Mouse (Mus musculus) MEL (cell line): Measurements from ENCODE around the gene Cluh. TPM values are rescaled to one million over a fixed set of nuclear protein-coding genes. Genes with fewer than 3 reads are reported as not detected.

Source experiments
- DNase-seq: peaks from one replicate; pipeline ENCODE4 v3.0.0; 2011; ENCODE audit warnings: low read depth, low spot score
- H3K27ac ChIP-seq: 2 replicates; pipeline ENCODE4 v1.5.1; 2012; ENCODE audit warnings: low read depth, mild to moderate bottlenecking, control low read depth, low read length, moderate library complexity; ENCODE audit not compliant: control insufficient read depth
- H3K27me3 ChIP-seq, 2 experiments: fragments of 150-350 bp in 1 of 2; sonication (generic) in 1 of 2; 2 replicates each; pipeline ENCODE4 v1.6.1; 2012; ENCODE audit warnings: low read length in 2 of 2, mild to moderate bottlenecking in 2 of 2, improper control_type of control experiment in 1 of 2, moderate library complexity in 1 of 2; ENCODE audit not compliant: insufficient read depth in 2 of 2, control insufficient read depth in 1 of 2
- H3K36me3 ChIP-seq, 2 experiments: 2 replicates each; pipeline ENCODE4 v1.6.1; 2012 to 2014; ENCODE audit warnings: low read length in 2 of 2, improper control_type of control experiment in 1 of 2, inconsistent platforms in 1 of 2, mild to moderate bottlenecking in 1 of 2; ENCODE audit not compliant: insufficient read depth in 2 of 2, control insufficient read depth in 1 of 2
- H3K4me1 ChIP-seq, 2 experiments: fragments of 150-350 bp in 1 of 2; sonication (generic) in 1 of 2; 2 replicates each; pipeline ENCODE4 v1.6.1; 2012; ENCODE audit warnings: low read length in 2 of 2, improper control_type of control experiment in 1 of 2, mild to moderate bottlenecking in 1 of 2; ENCODE audit not compliant: insufficient read depth in 2 of 2, control insufficient read depth in 1 of 2
- H3K4me3 ChIP-seq, 2 experiments: fragments of 150-350 bp in 1 of 2; sonication (generic) in 1 of 2; 2 replicates each; pipeline ENCODE4 v1.5.1; 2012; ENCODE audit warnings: low read depth in 2 of 2, low read length in 2 of 2, mild to moderate bottlenecking in 2 of 2, moderate library complexity in 2 of 2, control low read depth in 1 of 2, improper control_type of control experiment in 1 of 2; ENCODE audit not compliant: control insufficient read depth in 1 of 2, insufficient read depth in 1 of 2
- H3K79me2 ChIP-seq: 2 replicates; pipeline ENCODE4 v1.6.1; 2012; ENCODE audit warnings: mild to moderate bottlenecking, low read length, moderate library complexity; ENCODE audit not compliant: control insufficient read depth, poor library complexity, insufficient read depth
- H3K9ac ChIP-seq: 2 replicates; pipeline ENCODE4 v1.6.1; 2012; ENCODE audit warnings: low read depth, mild to moderate bottlenecking, control low read depth, low read length, moderate library complexity; ENCODE audit not compliant: control insufficient read depth, poor library complexity, severe bottlenecking
- H3K9me3 ChIP-seq: fragments of 150-350 bp; sonication (generic); replicated peaks from 2 replicates; pipeline ENCODE4 v1.6.1; 2012; ENCODE audit warnings: mild to moderate bottlenecking, low read length, improper control_type of control experiment, moderate library complexity; ENCODE audit not compliant: insufficient read depth
- CHD1 ChIP-seq: IDR thresholded peaks from 2 replicates; pipeline ENCODE4 v1.6.1; 2012; ENCODE audit warnings: low read depth, mild to moderate bottlenecking, inconsistent platforms, low read length, improper control_type of control experiment
- CHD2 ChIP-seq: IDR thresholded peaks from 2 replicates; pipeline ENCODE4 v1.6.1; 2011; ENCODE audit warnings: low read length, improper control_type of control experiment
- CTCF ChIP-seq, 3 experiments: IDR thresholded peaks in 2 of 3; conservative IDR thresholded peaks in 1 of 3; 2 replicates each; pipeline ENCODE4 v1.5.1; 2011 to 2012; ENCODE audit warnings: low read length in 3 of 3, low read depth in 2 of 3, mild to moderate bottlenecking in 2 of 3, improper control_type of control experiment in 1 of 3, inconsistent platforms in 1 of 3, mixed read lengths in 1 of 3, moderate library complexity in 1 of 3; ENCODE audit not compliant: control insufficient read depth in 1 of 3, insufficient read depth in 1 of 3, poor library complexity in 1 of 3, severe bottlenecking in 1 of 3
- EP300 ChIP-seq, 2 experiments: IDR thresholded peaks; 2 replicates each; pipeline ENCODE4 v1.6.1; 2011; ENCODE audit warnings: improper control_type of control experiment in 2 of 2, low read length in 2 of 2, low read depth in 1 of 2, mild to moderate bottlenecking in 1 of 2
- ETS1 ChIP-seq: IDR thresholded peaks from 2 replicates; pipeline ENCODE4 v1.6.1; 2012; ENCODE audit warnings: low read depth, mild to moderate bottlenecking, inconsistent platforms, low read length, improper control_type of control experiment, moderate library complexity
- MAFK ChIP-seq: IDR thresholded peaks from 2 replicates; pipeline ENCODE4 v1.6.1; 2011; ENCODE audit warnings: low read depth, mild to moderate bottlenecking, low read length, improper control_type of control experiment, borderline replicate concordance
- MAX ChIP-seq: IDR thresholded peaks from 2 replicates; pipeline ENCODE4 v1.6.1; 2011; ENCODE audit warnings: low read length, improper control_type of control experiment
- MXI1 ChIP-seq: IDR thresholded peaks from 2 replicates; pipeline ENCODE4 v1.6.1; 2011; ENCODE audit warnings: mild to moderate bottlenecking, low read depth, low read length, improper control_type of control experiment
- NELFE ChIP-seq: IDR thresholded peaks from 2 replicates; pipeline ENCODE4 v1.6.1; 2011; ENCODE audit warnings: low read depth, low read length, improper control_type of control experiment
- NRF1 ChIP-seq: IDR thresholded peaks from 2 replicates; pipeline ENCODE4 v1.6.1; 2014; ENCODE audit warnings: low read depth, mild to moderate bottlenecking, inconsistent platforms, low read length, improper control_type of control experiment, moderate library complexity; ENCODE audit not compliant: poor library complexity, insufficient read depth, severe bottlenecking
- SMC3 ChIP-seq: IDR thresholded peaks from 2 replicates; pipeline ENCODE4 v1.6.1; 2011; ENCODE audit warnings: low read depth, low read length, improper control_type of control experiment
- TAL1 ChIP-seq: IDR thresholded peaks from 2 replicates; pipeline ENCODE4 v1.6.1; 2012; ENCODE audit warnings: mild to moderate bottlenecking, inconsistent platforms, low read length, moderate library complexity, mixed read lengths
- USF1 ChIP-seq: IDR thresholded peaks from 2 replicates; pipeline ENCODE4 v1.6.1; 2014; ENCODE audit warnings: low read depth, mild to moderate bottlenecking, inconsistent platforms, low read length, improper control_type of control experiment, moderate library complexity
- USF2 ChIP-seq, 2 experiments: IDR thresholded peaks; 2 replicates each; pipeline ENCODE4 v1.6.1; 2011 to 2012; ENCODE audit warnings: improper control_type of control experiment in 2 of 2, low read length in 2 of 2, borderline replicate concordance in 1 of 2, inconsistent platforms in 1 of 2, low read depth in 1 of 2, mild to moderate bottlenecking in 1 of 2; ENCODE audit not compliant: insufficient read depth in 1 of 2
- ZKSCAN1 ChIP-seq: IDR thresholded peaks from 2 replicates; pipeline ENCODE4 v1.6.1; 2012; ENCODE audit warnings: low read depth, mild to moderate bottlenecking, inconsistent platforms, low read length, improper control_type of control experiment, moderate library complexity
- ZMIZ1 ChIP-seq: IDR thresholded peaks from 2 replicates; pipeline ENCODE4 v1.6.1; 2012; ENCODE audit warnings: low read depth, mild to moderate bottlenecking, inconsistent platforms, low read length, improper control_type of control experiment, moderate library complexity
- polyA plus RNA-seq, 2 experiments: library from polyadenylated mRNA; stranded (reverse) in 1 of 2; unstranded in 1 of 2; fragments of >175 nt in 1 of 2; fragments of >200 nt in 1 of 2; gene quantifications; 2 replicates each; pipeline versions ENCODE4 v1.2.1 to v1.2.4; 2012; ENCODE audit warnings: low replicate concordance in 2 of 2, low read depth in 1 of 2; ENCODE audit not compliant: insufficient read length in 2 of 2, insufficient read depth in 1 of 2, missing spikeins in 1 of 2
- total RNA-seq: library from RNA; depleted of rRNA; stranded (reverse); fragments of 300-350 nt; gene quantifications from 2 replicates; pipeline ENCODE4 v1.2.3, GENCODE M21; 2012

Gene Cluh
- total and polyA plus RNA-seq, 3 experiments = 53.8 to 135 (median 115) TPM

GRCm38 (mm10) chr11:74627481-74627880 lies 21.8 kb upstream of the Cluh start:
- no peaks in the 10 kb centered on the region for H3K79me2 ChIP-seq
- no peaks in the 10 kb centered on the region for H3K27me3 ChIP-seq
- H3K36me3 ChIP-seq = peaks cover 0 to 8% of the 10 kb centered on the region in 2 experiments; a peak in 2 of 4 replicates
- TF ChIP-seq TAL1 = no peak
- no peak for TF ChIP-seq CHD2
- no peak for TF ChIP-seq MAFK
- TF ChIP-seq ZMIZ1 = no peak
- TF ChIP-seq ZKSCAN1 = no peak
- no peak for TF ChIP-seq CHD1
- TF ChIP-seq MXI1 = no peak
- no peak for TF ChIP-seq ETS1
- peaks cover 0 to 21% of the 10 kb centered on the region in 2 experiments; a peak in 3 of 4 replicates for H3K4me1 ChIP-seq
- no peak overlapping the region for H3K9ac ChIP-seq
- H3K27ac ChIP-seq = no peak overlapping the region
- H3K9me3 ChIP-seq = no peaks in the 10 kb centered on the region
- DNase-seq = no peak
- no peak overlapping the region for H3K4me3 ChIP-seq

- no peaks in the 10 kb centered on the region for H3K4me1 ChIP-seq
- no peaks in the 10 kb centered on the region for H3K9me3 ChIP-seq
- no peak overlapping the region for H3K4me3 ChIP-seq
- H3K9ac ChIP-seq = no peak overlapping the region
- DNase-seq = no peak
- no peaks in the 10 kb centered on the region for H3K36me3 ChIP-seq
- no peaks in the 10 kb centered on the region for H3K27me3 ChIP-seq
- H3K79me2 ChIP-seq = no peaks in the 10 kb centered on the region
- H3K27ac ChIP-seq = no peak overlapping the region
- TF ChIP-seq TAL1 (no peak), NELFE (no peak), ZKSCAN1 (no peak), MAFK (no peak), MAX (no peak), CHD1 (no peak), USF1 (no peak), CTCF (IDR thresholded peaks at IDR 0.05 in 2 of 3, conservative IDR thresholded peaks at IDR 0.05 in 1 of 3; ENCODE audit: control insufficient read depth in 1 of 3, insufficient read depth in 1 of 3, low read depth in 2 of 3, low read length in 3 of 3, poor library complexity in 1 of 3, severe bottlenecking in 1 of 3) (no peak), ETS1 (no peak), USF2 (IDR thresholded peaks at IDR 0.05; ENCODE audit: borderline replicate concordance in 1 of 2, insufficient read depth in 1 of 2, low read depth in 1 of 2, low read length in 2 of 2) (no peak), SMC3 (no peak), NRF1 (no peak), EP300 (IDR thresholded peaks at IDR 0.05; ENCODE audit: low read depth in 1 of 2, low read length in 2 of 2) (no peak)
Observed at GRCm38 (mm10) chr11:74631880-74632789, 17.2 kb upstream of the Cluh start.
